Mouse (Mus musculus) megakaryocyte, embryonic 14.5 days (primary cell): ENCODE measurements around the gene Arpc3.

ENCODE experiments used
- FLI1 ChIP-seq: IDR thresholded peaks from 2 replicates; pipeline ENCODE4 v1.6.1; 2012; ENCODE audit warnings: low read length, inconsistent platforms, mixed read lengths
- GATA1 ChIP-seq: IDR thresholded peaks from 3 replicates; pipeline ENCODE4 v1.6.1; 2012; ENCODE audit warnings: mixed read lengths, low read length, inconsistent platforms, borderline replicate concordance

GRCm38 (mm10) chr5:122461431-122461830, 69.8 kb downstream of the Arpc3 start:
- no peak for TF ChIP-seq FLI1
- TF ChIP-seq GATA1, result no peak
